Mouse (Mus musculus) liver, postnatal 0 days (tissue): Measurements from ENCODE around the gene Srebf1. TPM values are rescaled to one million over a fixed set of nuclear protein-coding genes. Genes with fewer than 3 reads are reported as not detected.

Experiments
- ATAC-seq: fragments of 200-750 bp; cut with Nextera tagmentation; 2 replicates; pipeline ENCODE4 v1.8.0; 2017; ENCODE audit warnings: mild to moderate bottlenecking, moderate library complexity
- DNase-seq: peaks from one replicate; pipeline ENCODE4 v3.0.0-alpha.2; 2016
- H3K27ac ChIP-seq: fragments of 300-500 bp; sonication (generic); 2 replicates; pipeline ENCODE4 v1.5.1; 2014; ENCODE audit warnings: antibody characterized with exemption, moderate library complexity, mild to moderate bottlenecking, low read depth
- H3K27me3 ChIP-seq: fragments of 300-500 bp; sonication (generic); 2 replicates; pipeline ENCODE4 v1.6.1; 2014; ENCODE audit warnings: low read length, control low read depth, mixed read lengths; ENCODE audit not compliant: insufficient read depth
- H3K36me3 ChIP-seq: fragments of 300-500 bp; sonication (generic); replicated peaks from 2 replicates; pipeline ENCODE4 v1.6.1; 2014; ENCODE audit warnings: mild to moderate bottlenecking, control low read depth, low read length, moderate library complexity, mixed read lengths; ENCODE audit not compliant: insufficient read depth
- H3K4me1 ChIP-seq: fragments of 300-500 bp; sonication (generic); 2 replicates; pipeline ENCODE4 v1.6.1; 2014; ENCODE audit warnings: antibody characterized with exemption, mild to moderate bottlenecking, control low read depth; ENCODE audit not compliant: insufficient read depth
- H3K4me2 ChIP-seq: fragments of 300-500 bp; sonication (generic); 2 replicates; pipeline ENCODE4 v1.6.1; 2014; ENCODE audit warnings: low read depth, mild to moderate bottlenecking, low read length, moderate library complexity, mixed read lengths
- H3K4me3 ChIP-seq: fragments of 300-500 bp; sonication (generic); 2 replicates; pipeline ENCODE4 v1.5.1; 2014; ENCODE audit warnings: low read depth, low read length
- H3K9ac ChIP-seq: fragments of 300-500 bp; sonication (generic); replicated peaks from 2 replicates; pipeline ENCODE4 v1.6.1; 2014; ENCODE audit warnings: mild to moderate bottlenecking, moderate library complexity
- H3K9me3 ChIP-seq: fragments of 300-500 bp; sonication (generic); 2 replicates; pipeline ENCODE4 v1.6.1; 2016; ENCODE audit warnings: mild to moderate bottlenecking, control low read depth, low read length, mixed read lengths
- CTCF ChIP-seq: sonication (generic); IDR thresholded peaks from 2 replicates; pipeline ENCODE4 v1.5.1; 2016; ENCODE audit warnings: antibody characterized with exemption, low read depth
- EP300 ChIP-seq: IDR thresholded peaks from 2 replicates; pipeline ENCODE4 v1.6.1; 2016; ENCODE audit warnings: antibody characterized with exemption, low read depth, mild to moderate bottlenecking
- WGBS: fragments of 180-500 bp; shearing (Covaris S2); extraction: QIAGEN DNeasy Blood & Tissue Kit; methylation state at CpG from one replicate; pipeline ENCODE4 v1.1.7; 2014; ENCODE audit not compliant: insufficient replicate concordance; 5-methylcytosine and 5-hydroxymethylcytosine counted together
- polyA plus RNA-seq: library from polyadenylated mRNA; unstranded; fragments of >200 nt; fragmentation: Nextera tagmentation; extraction: Ambion mirVana; gene quantifications from 2 replicates; pipeline ENCODE4 v1.2.1, GENCODE M21; 2015

The Srebf1 gene
- polyA plus RNA-seq, 1 experiment from 2014 or later: 21.4 TPM

DNA sequence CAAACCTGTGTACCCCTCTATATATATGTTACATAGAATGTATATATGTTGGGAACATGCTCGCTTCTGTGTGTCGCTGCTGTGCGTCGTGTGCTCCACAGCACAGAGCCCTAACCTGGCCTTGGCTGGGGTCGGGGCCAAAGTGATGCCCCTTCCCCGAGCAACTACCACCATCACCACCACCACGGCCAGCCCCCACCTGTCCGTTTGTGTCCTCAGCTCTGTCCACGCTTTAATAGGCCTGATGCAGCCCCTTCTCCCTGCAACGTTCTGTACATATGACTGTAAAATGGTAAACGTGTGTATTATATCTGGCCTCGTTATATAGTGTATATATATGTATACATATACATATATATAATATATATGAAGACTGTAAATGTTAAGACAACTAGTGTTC is 23.7 kb downstream of the Srebf1 start:
- Histone ChIP-seq H3K27me3 (no peaks in the 10 kb centered on the region), H3K4me3 (no peak overlapping the region), H3K4me2 (no peak overlapping the region), H3K36me3 (peaks cover 53% of the 10 kb centered on the region), H3K9ac (no peak overlapping the region), H3K9me3 (peaks cover 2% of the 10 kb centered on the region; the same call in 1 of the 2 replicates), H3K27ac (no peak overlapping the region), H3K4me1 (no peaks in the 10 kb centered on the region; the same call in 1 of the 2 replicates)
- DNase-seq (no peak), ATAC-seq (no peak)
- TF ChIP-seq CTCF: no peak
- TF ChIP-seq EP300: no peak
- WGBS: 84% methylated on average over 12 of the region's 12 CpGs

DNA sequence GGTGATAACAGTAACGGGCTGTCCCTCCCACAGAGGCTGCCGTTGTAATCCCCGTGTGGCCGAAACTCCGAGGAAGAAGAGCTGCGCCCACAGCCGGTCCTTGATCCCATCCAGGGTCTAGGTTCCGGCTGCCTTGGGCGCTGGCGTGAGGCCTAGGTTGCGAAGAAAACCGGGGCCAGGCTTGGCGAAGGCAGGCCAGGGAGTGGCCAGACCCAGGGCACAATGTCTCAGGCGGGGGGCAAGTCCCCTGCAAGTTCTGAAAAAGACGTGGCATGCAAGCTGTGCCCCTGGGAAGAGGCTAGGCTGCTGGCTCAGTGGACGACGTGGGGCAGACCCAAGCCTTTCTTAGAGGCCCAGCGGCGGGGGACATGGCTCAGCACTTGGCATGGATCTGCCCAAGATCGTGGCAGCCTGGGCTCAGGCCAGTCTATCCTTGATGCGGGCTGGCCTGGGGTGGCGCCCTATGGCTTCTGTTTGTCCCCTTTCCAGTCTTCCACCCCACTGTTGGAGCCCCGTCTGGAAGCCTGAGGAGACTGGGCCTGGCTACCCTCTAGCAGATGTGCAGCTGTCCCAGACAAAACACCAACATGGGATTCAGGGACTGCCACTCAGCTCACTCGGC is 24.3 kb downstream of the Srebf1 start:
- TF ChIP-seq CTCF (no peak), EP300 (no peak)
- Histone ChIP-seq H3K4me1 (no peaks in the 10 kb centered on the region; the same call in 1 of the 2 replicates), H3K9ac (no peak overlapping the region), H3K27me3 (no peaks in the 10 kb centered on the region), H3K4me3 (no peak overlapping the region), H3K9me3 (peaks cover 2% of the 10 kb centered on the region; the same call in 1 of the 2 replicates), H3K4me2 (no peak overlapping the region), H3K36me3 (peaks cover 48% of the 10 kb centered on the region), H3K27ac (no peak overlapping the region)
- WGBS: 78% methylated on average over 24 of the region's 24 CpGs
- no peak for DNase-seq
- no peak for ATAC-seq

DNA sequence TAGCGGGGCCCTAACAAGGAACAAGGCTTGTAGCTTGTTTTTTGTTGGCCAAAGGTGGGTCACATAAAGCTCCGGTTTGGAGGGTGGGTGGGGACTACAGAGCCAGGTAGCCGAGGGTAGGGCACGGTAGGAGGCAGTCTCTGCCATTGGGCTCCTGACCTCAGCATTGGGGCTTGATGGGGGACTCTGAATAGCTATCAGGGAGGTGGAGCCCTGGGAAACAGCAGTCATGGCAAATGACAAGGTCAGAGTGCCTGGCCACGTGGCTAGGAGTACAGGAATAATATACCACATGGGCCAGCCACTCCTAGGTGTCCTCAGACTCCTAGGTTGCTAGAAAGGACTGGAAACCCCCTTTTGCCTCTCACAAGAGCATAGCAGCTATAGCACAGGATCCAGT is 26.0 kb downstream of the Srebf1 start:
- no peak for DNase-seq
- Histone ChIP-seq H3K4me1 (no peaks in the 10 kb centered on the region; the same call in 1 of the 2 replicates), H3K4me2 (no peak overlapping the region), H3K36me3 (peaks cover 30% of the 10 kb centered on the region), H3K27ac (no peak overlapping the region), H3K27me3 (no peaks in the 10 kb centered on the region), H3K4me3 (no peak overlapping the region), H3K9me3 (peaks cover 2% of the 10 kb centered on the region; the same call in 1 of the 2 replicates), H3K9ac (no peak overlapping the region)
- 76% methylated on average over 5 of the region's 5 CpGs for WGBS
- no peak for TF ChIP-seq EP300
- no peak for TF ChIP-seq CTCF
- ATAC-seq: no peak

DNA sequence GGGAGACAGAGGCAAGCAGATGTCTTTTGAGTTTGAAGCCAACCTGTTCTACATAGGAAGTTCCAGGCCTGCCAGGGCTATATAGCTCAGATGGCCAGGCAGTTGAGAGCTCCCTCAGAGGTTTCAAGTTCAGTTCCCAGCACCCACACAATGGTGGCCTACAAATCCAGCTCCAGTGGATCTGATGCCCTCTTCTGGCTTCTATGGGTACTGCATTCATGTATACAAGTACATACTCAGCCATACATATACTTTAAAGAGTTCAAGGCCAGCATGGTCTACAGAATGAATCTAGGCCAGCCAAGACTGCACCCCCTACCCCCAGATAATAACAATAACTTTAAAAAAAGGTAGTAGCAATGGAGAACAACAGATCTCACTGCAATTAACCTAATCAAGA is 27.3 kb downstream of the Srebf1 start:
- peaks cover 2% of the 10 kb centered on the region; the same call in 1 of the 2 replicates for H3K9me3 ChIP-seq
- H3K36me3 ChIP-seq: peaks cover 22% of the 10 kb centered on the region
- TF ChIP-seq CTCF (peak; percentile 69), EP300 (no peak)
- no peak overlapping the region for H3K4me2 ChIP-seq
- no peaks in the 10 kb centered on the region for H3K27me3 ChIP-seq
- ATAC-seq (no peak), DNase-seq (no peak)
- H3K4me1 ChIP-seq: no peaks in the 10 kb centered on the region; the same call in 1 of the 2 replicates
- H3K4me3 ChIP-seq: no peak overlapping the region
- H3K9ac ChIP-seq: no peak overlapping the region
- no peak overlapping the region for H3K27ac ChIP-seq

DNA sequence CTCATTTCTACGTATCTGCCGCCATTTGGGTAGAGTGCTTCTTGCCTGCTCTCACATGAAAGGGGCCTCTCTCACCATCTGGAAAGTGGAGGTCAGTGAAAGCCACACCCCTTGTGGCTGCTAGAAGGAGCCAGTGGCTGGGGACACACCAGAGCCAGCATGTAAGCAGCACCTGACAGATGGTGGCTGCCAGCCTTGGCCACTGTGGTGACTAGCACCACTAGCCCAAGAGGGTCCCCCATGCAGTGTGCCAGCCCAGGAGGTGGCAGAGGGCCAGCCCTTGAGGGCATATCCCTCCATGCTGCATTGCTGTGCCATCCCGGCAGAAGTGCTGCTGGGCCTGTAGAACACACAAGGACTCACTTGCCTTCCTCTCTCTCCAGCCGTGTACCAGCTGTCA is 28.8 kb downstream of the Srebf1 start:
- DNase-seq: no peak

DNA sequence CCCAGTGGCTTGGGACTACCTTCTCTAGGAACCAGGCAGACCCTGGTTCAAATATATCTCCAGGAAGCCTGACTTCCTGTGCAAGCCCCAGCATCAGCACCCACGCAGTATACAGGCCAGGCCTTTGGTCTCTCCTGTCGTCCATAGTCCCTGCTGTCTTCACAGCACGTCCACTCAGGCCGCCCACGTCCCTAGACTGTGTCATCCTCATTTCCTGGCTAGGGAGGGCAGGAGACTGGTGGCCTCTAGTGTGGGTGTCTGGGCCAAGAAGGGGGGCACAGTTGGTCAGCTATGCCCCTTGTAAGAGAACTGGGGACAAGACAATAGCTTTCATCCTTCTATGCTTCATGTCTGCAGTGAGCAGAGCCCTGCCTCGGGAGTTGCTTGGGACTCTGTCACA is 29.8 kb downstream of the Srebf1 start:
- TF ChIP-seq EP300 (no peak), CTCF (no peak)
- Histone ChIP-seq H3K9me3 (peaks cover 2% of the 10 kb centered on the region; the same call in 1 of the 2 replicates), H3K27me3 (no peaks in the 10 kb centered on the region), H3K36me3 (peaks cover 19% of the 10 kb centered on the region), H3K4me3 (no peak overlapping the region), H3K4me1 (no peaks in the 10 kb centered on the region; the same call in 1 of the 2 replicates), H3K9ac (no peak overlapping the region), H3K27ac (no peak overlapping the region), H3K4me2 (no peak overlapping the region)
- DNase-seq: no peak
- ATAC-seq: no peak
- WGBS: 36% methylated on average over 6 of the region's 6 CpGs

More for the DNA sequence above, 28.8 kb downstream of the Srebf1 start:
- 72% methylated on average over 4 of the region's 4 CpGs for WGBS
- peaks cover 2% of the 10 kb centered on the region; the same call in 1 of the 2 replicates for H3K9me3 ChIP-seq
- no peak overlapping the region for H3K27ac ChIP-seq
- H3K9ac ChIP-seq: no peak overlapping the region
- H3K4me2 ChIP-seq: no peak overlapping the region
- no peaks in the 10 kb centered on the region; the same call in 1 of the 2 replicates for H3K4me1 ChIP-seq
- no peak overlapping the region for H3K4me3 ChIP-seq
- TF ChIP-seq EP300 (no peak), CTCF (no peak)
- peaks cover 19% of the 10 kb centered on the region for H3K36me3 ChIP-seq
- no peaks in the 10 kb centered on the region for H3K27me3 ChIP-seq
- ATAC-seq: no peak
